ENCODE assay signal across 9 mouse cellular contexts in the genomic region with DNA sequence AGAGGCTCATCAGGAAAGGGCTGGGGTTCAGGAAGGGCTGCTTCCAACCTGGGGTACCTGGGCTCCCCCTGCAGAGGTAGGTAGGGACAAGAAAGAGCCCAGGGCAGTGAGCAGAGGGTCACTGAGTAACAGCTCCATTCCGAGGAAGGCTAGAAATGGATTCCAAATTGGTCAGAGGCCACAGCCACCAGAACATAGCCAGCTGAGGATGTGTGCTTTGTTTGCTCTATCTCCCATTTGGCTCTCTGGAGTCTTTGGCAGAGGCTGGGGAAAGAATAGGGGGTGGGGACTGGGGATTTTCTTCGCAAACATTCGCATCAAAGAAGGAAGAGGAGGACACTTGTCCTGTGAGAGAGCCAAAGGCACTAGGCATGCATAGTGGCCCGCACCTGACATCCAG. TPM values are rescaled to one million over a fixed set of nuclear protein-coding genes. Genes with fewer than 3 reads are reported as not detected.
A peak's percentile ranks its signal among the peaks of the same experiment; 100 is the strongest.
DNase-seq lines count a peak whose midpoint lies in the region; ATAC-seq and TF ChIP-seq lines count a peak whose summit lies in the region.
"Had no signal": no experiment of that assay in that cellular context is flagged by ENCODE, and none has a peak within 500 bp of the region (broad histone marks: within the 10 kb centered on the region; RNA-seq: fewer than 3 reads in every experiment).

No protein-coding gene starts in this region.

- no peak overlapping the region for H3K4me3 ChIP-seq in lung, adult 2 months (replicated peaks; ENCODE audit: extremely low read depth, low read depth, low read length)
- H3K4me3 ChIP-seq in intestine, postnatal 0 days (ENCODE audit: low read depth, low read length), result no peak overlapping the region

- peak overlapping the region; percentile 54; the same call in 1 of the 2 replicates for H3K27ac ChIP-seq in intestine, postnatal 0 days (ENCODE audit: low read depth, low read length)

- WGBS in lung, adult 2 months, result 23% methylated on average over 4 of the region's 4 CpGs
- 34% methylated on average over 4 of the region's 4 CpGs for WGBS in intestine, postnatal 0 days

- TF ChIP-seq CTCF in lung, adult 2 months (IDR thresholded peaks at IDR 0.05; ENCODE audit: insufficient read depth, low read length), result no peak
- no peak for TF ChIP-seq CTCF in intestine, postnatal 0 days (IDR thresholded peaks at IDR 0.05; ENCODE audit: low read depth)

- no peaks in the 10 kb centered on the region for H3K36me3 ChIP-seq in intestine, postnatal 0 days (ENCODE audit: control insufficient read depth, insufficient read depth)

- no peak for ATAC-seq in intestine, postnatal 0 days

- no peaks in the 10 kb centered on the region for H3K27me3 ChIP-seq in intestine, postnatal 0 days (replicated peaks; ENCODE audit: control insufficient read depth, insufficient read depth, low read length)

- peaks cover 11% of the 10 kb centered on the region for H3K4me1 ChIP-seq in lung, adult 2 months (ENCODE audit: control insufficient read depth, insufficient read depth, low read length)
- H3K4me1 ChIP-seq in intestine, postnatal 0 days (replicated peaks; ENCODE audit: control insufficient read depth, insufficient read depth, low read length), result no peaks in the 10 kb centered on the region

- peak; percentile 54 for DNase-seq in adrenal gland, postnatal 10 days
- no peak for DNase-seq in adrenal gland, adult 18-20 months (ENCODE audit: low spot score in 2 of 2)
- DNase-seq in lung, adult 2 months, result no peak
- DNase-seq in lung, postnatal 4 days, result no peak
- peak; percentile 41 for DNase-seq in lung, postnatal 36 days
- no peak for DNase-seq in layer of hippocampus, postnatal 14 days (ENCODE audit: low spot score in 2 of 2)
- DNase-seq in right cerebral cortex, postnatal 4 days, result no peak

- peak; percentile 45; the same call in 1 of the 2 replicates for TF ChIP-seq POLR2A in lung, adult 2 months (IDR thresholded peaks at IDR 0.05; ENCODE audit: borderline replicate concordance, extremely low read depth, low read depth, low read length)

- no peak overlapping the region for H3K9ac ChIP-seq in intestine, postnatal 0 days (ENCODE audit: low read depth, low read length)

- no peak overlapping the region for H3K4me2 ChIP-seq in intestine, postnatal 0 days (replicated peaks; ENCODE audit: low read depth)

- H3K9me3 ChIP-seq in intestine, postnatal 0 days (ENCODE audit: control insufficient read depth), result no peaks in the 10 kb centered on the region

RNA-seq across cellular contexts. Expression of gene Cd300lg, which starts 10.6 kb away (rescaled TPM):
- total RNA-seq in adrenal gland, postnatal 10 days (2021), result 10 to 100 TPM; 44.1 to 53.0 TPM
- total RNA-seq in adrenal gland, adult 18-20 months (2021), result 10 to 100 TPM; 32.4 to 33.4 TPM
- polyA plus RNA-seq in lung, adult 2 months (2012; rRNA removed), result 7.8 and 12.0 TPM in 2 replicates
- 5.4 and 5.6 TPM in 2 replicates for polyA plus RNA-seq in intestine, postnatal 0 days (2015; fragmentation: Nextera tagmentation; extraction: Ambion mirVana)
- total RNA-seq in layer of hippocampus, postnatal 14 days (2021), result under 1 TPM; 0.24 to 0.32 TPM

RNA-seq across cellular contexts. Expression of gene Mpp3, which starts 23.7 kb away (rescaled TPM):
- total RNA-seq in adrenal gland, postnatal 10 days (2021), result 10 to 100 TPM; 11.8 to 16.0 TPM
- 10 to 100 TPM; 10.8 to 20.2 TPM for total RNA-seq in adrenal gland, adult 18-20 months (2021)
- 2.4 and 4.0 TPM in 2 replicates for polyA plus RNA-seq in lung, adult 2 months (2012; rRNA removed)
- 8.1 and 8.6 TPM in 2 replicates for polyA plus RNA-seq in intestine, postnatal 0 days (2015; fragmentation: Nextera tagmentation; extraction: Ambion mirVana)
- 10 to 100 TPM; 87.4 to 93.8 TPM for total RNA-seq in layer of hippocampus, postnatal 14 days (2021)

RNA-seq across cellular contexts. Expression of gene Mpp2, which starts 36.4 kb away (rescaled TPM):
- 10 to 100 TPM in 1 of 2 experiments, 1 to 10 TPM in 1; 8.7 to 10.3 TPM for total RNA-seq in adrenal gland, postnatal 10 days (2021)
- total RNA-seq in adrenal gland, adult 18-20 months (2021), result 10 to 100 TPM in 1 of 2 experiments, 1 to 10 TPM in 1; 8.8 to 13.0 TPM
- polyA plus RNA-seq in lung, adult 2 months (2012; rRNA removed), result 12.8 and 14.4 TPM in 2 replicates
- polyA plus RNA-seq in intestine, postnatal 0 days (2015; fragmentation: Nextera tagmentation; extraction: Ambion mirVana), result 1.7 and 2.2 TPM in 2 replicates
- 100 to 1,000 TPM; 139 to 144 TPM for total RNA-seq in layer of hippocampus, postnatal 14 days (2021)

RNA-seq across cellular contexts. Expression of gene Ppy, which starts 49.2 kb away (rescaled TPM):
- total RNA-seq in adrenal gland, postnatal 10 days (2021), result not detected
- total RNA-seq in adrenal gland, adult 18-20 months (2021), result not detected
- polyA plus RNA-seq in lung, adult 2 months (2012; rRNA removed), result 6.3 and 9.8 TPM in 2 replicates
- 1.2 and 3.4 TPM in 2 replicates for polyA plus RNA-seq in intestine, postnatal 0 days (2015; fragmentation: Nextera tagmentation; extraction: Ambion mirVana)
- total RNA-seq in layer of hippocampus, postnatal 14 days (2021), result not detected
- total RNA-seq: left cerebral cortex, postnatal 36 days had no signal

RNA-seq across cellular contexts. Expression of gene Pyy, which starts 55.7 kb away (rescaled TPM):
- total RNA-seq in adrenal gland, postnatal 10 days (2021), result not detected
- total RNA-seq in adrenal gland, adult 18-20 months (2021), result not detected
- 9.6 TPM in 1 of 2 replicates, not detected in the other for polyA plus RNA-seq in lung, adult 2 months (2012; rRNA removed)
- polyA plus RNA-seq in intestine, postnatal 0 days (2015; fragmentation: Nextera tagmentation; extraction: Ambion mirVana), result 181 and 192 TPM in 2 replicates
- not detected for total RNA-seq in layer of hippocampus, postnatal 14 days (2021)
- total RNA-seq: left cerebral cortex, postnatal 36 days had no signal

Comparison
In these comparisons a context has a peak if more than half of its experiments do, and no peak if none do; other contexts are left out.
1. DNase-seq: peak in adrenal gland, postnatal 10 days (single experiment) and lung, postnatal 36 days (single experiment); none in adrenal gland, adult 18-20 months (0 of 2), lung, adult 2 months (single experiment), lung, postnatal 4 days (0 of 2), layer of hippocampus, postnatal 14 days (0 of 2) and right cerebral cortex, postnatal 4 days (single experiment).
2. RNA of gene Cd300lg, which starts 10.6 kb away (total RNA-seq): 44.1 to 53.0 TPM in adrenal gland, postnatal 10 days and 32.4 to 33.4 TPM in adrenal gland, adult 18-20 months; 0.24 to 0.32 TPM in layer of hippocampus, postnatal 14 days; every median in the first group is over 10 times any median in the second.
3. RNA of gene Mpp3, which starts 23.7 kb away (total RNA-seq): 87.4 to 93.8 TPM in layer of hippocampus, postnatal 14 days; 10.8 to 20.2 TPM in adrenal gland, adult 18-20 months and 11.8 to 16.0 TPM in adrenal gland, postnatal 10 days; every median in the first group is over 4 times any median in the second.
4. RNA of gene Mpp2, which starts 36.4 kb away (total RNA-seq): 139 to 144 TPM in layer of hippocampus, postnatal 14 days; 8.8 to 13.0 TPM in adrenal gland, adult 18-20 months and 8.7 to 10.3 TPM in adrenal gland, postnatal 10 days; every median in the first group is over 10 times any median in the second.